Mouse (Mus musculus) Patski (cell line): Measurements from ENCODE around the gene 1700022I11Rik. TPM values are rescaled to one million over a fixed set of nuclear protein-coding genes. Genes with fewer than 3 reads are reported as not detected.
A peak's percentile ranks its signal among the peaks of the same experiment; 100 is the strongest.
"Not testable (repeated sequence)": the region's sequence is repeated elsewhere in the genome, so short reads cannot be mapped to it uniquely, and the experiment has no call there.

Experiments used
- ATAC-seq: fragments of 100-300 bp; one replicate; pipeline ENCODE4 v1.8.0; 2021
- CTCF ChIA-PET: fragments of 350-600 bp; sonication (Branson Sonifier 250); formaldehyde crosslinking; loops from one replicate; lab custom pipeline; 2022; ENCODE audit warnings: inconsistent platforms; lab: Charles Lee
- POLR2A ChIA-PET: fragments of 350-600 bp; sonication (Branson Sonifier 250); formaldehyde crosslinking; loops from one replicate; lab custom pipeline; 2022; ENCODE audit warnings: antibody characterized with exemption, inconsistent platforms; lab: Charles Lee
- DNase-seq: peaks from one replicate; pipeline ENCODE4 v3.0.0-alpha.2; 2011; ENCODE audit warnings: low read depth, low spot score
- H3K27me3 ChIP-seq: fragments of 371-371 bp; one replicate; pipeline ENCODE4 v1.5.1; 2021
- CTCF ChIP-seq: fragments of 100-300 bp; IDR thresholded peaks from one replicate; pipeline ENCODE4 v1.5.1; 2021
- in situ Hi-C: fragments of 300-500 bp; cut with MboI; formaldehyde crosslinking; loops from 3 replicates; pipeline ENCODE4 v1.11.1; 2018; ENCODE audit warnings: low pct_unique_long_range_greater_than_20kb, mixed read lengths
- polyA plus RNA-seq: library from polyadenylated mRNA; unstranded; gene quantifications from one replicate; pipeline ENCODE4 v1.2.3, GENCODE M21; 2021

The 1700022I11Rik gene
- polyA plus RNA-seq, 1 experiment from 2014 or later: not detected

- TF ChIP-seq CTCF: peak; percentile 68
- in situ Hi-C loops: loop anchor here (5.0 kb wide), 1 partner anchor 84 kb away; no protein-coding TSS in a partner anchor
- DNase-seq: no peak
- no peaks in the 10 kb centered on the region for H3K27me3 ChIP-seq
- CTCF ChIA-PET: interaction anchor here (0.8 to 3.1 kb wide), 6 partner anchors 10 to 83 kb away, joined by 3 to 25 read pairs (median 10); partner anchors contain the start of gene Dnajb5
- no peak for ATAC-seq
- POLR2A ChIA-PET: no interaction called here
Observed at GRCm38 (mm10) chr4:42961592-42961991, 7.8 kb upstream of the 1700022I11Rik start.

DNA sequence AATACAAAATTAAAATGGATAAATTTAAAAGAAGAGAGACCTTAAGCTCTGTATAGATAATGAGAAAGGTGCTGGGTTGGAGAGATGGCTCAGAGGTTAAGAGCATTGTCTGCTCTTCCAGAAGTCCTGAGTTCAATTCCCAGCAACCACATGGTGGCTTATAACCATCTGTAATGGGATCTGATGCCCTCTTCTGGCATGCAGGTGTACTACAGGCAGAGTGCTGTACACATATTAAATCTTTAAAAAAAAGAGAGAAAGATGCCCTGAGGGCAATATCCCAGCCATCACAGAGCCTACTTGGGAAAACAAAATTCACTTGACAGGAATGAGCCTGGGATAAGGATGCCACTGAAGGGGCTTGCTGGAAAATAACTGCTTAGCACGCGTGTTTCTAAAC lies 5.9 kb upstream of the 1700022I11Rik start:
- ATAC-seq (no peak), DNase-seq (no peak)
- CTCF ChIA-PET: interaction anchor here (1.2 to 3.1 kb wide), 7 partner anchors 9 to 21 kb away, joined by 3 to 25 read pairs (median 8); partner anchors contain the start of gene Dnajb5
- POLR2A ChIA-PET: no interaction called here
- TF ChIP-seq CTCF: peak; percentile 54
- in situ Hi-C loops: loop anchor here (5.0 kb wide), 1 partner anchor 86 kb away; no protein-coding TSS in a partner anchor
- H3K27me3 ChIP-seq: no peaks in the 10 kb centered on the region

- peak; percentile 47 for ATAC-seq
- ChIA-PET POLR2A (no interaction called here), CTCF (interaction anchor here (0.9 to 3.6 kb wide), 4 partner anchors 10 to 83 kb away, joined by 3 to 15 read pairs (median 6); no protein-coding TSS in a partner anchor)
- no peaks in the 10 kb centered on the region for H3K27me3 ChIP-seq
- in situ Hi-C loops: no loop called here
- DNase-seq: no peak
- TF ChIP-seq CTCF: peak; percentile 60
Observed at GRCm38 (mm10) chr4:42965039-42965719, 4.2 kb upstream of the 1700022I11Rik start.

DNA sequence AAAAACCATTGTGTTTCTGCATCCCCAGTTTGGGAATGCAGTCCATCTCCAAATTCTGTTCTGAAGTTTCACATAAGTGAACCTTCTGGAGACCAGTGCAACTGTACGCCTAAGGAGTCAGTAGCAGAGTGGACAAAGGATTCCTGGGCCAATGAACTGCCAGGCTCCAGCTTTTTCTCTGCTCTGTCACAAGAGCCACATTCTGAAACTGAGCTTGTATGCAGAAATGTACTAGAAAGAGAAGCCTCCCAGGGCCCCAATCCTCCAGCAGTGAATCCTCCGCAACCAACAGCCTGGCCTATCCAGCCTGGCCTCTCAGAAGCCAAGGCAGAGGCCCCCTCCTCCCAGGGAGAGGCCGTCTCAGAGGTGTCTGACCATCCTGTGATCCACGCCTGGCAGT lies 3.5 kb downstream of the 1700022I11Rik start:
- no peaks in the 10 kb centered on the region for H3K27me3 ChIP-seq
- POLR2A ChIA-PET: no interaction called here
- in situ Hi-C loops: no loop called here
- CTCF ChIA-PET: interaction anchor here (1.7 to 3.3 kb wide), 2 partner anchors 10 to 12 kb away, joined by 8 to 13 read pairs; no protein-coding TSS in a partner anchor
- TF ChIP-seq CTCF: no peak
- no peak for ATAC-seq
- DNase-seq: no peak

- H3K27me3 ChIP-seq: no peaks in the 10 kb centered on the region
- ChIA-PET CTCF (interaction anchor here (1.7 to 3.3 kb wide), 2 partner anchors 11 to 13 kb away, joined by 8 to 13 read pairs; no protein-coding TSS in a partner anchor), POLR2A (interaction anchor here (0.7 kb wide), 1 partner anchor 25 kb away, joined by 4 read pairs; no protein-coding TSS in a partner anchor)
- DNase-seq (no peak), ATAC-seq (no peak)
- no peak for TF ChIP-seq CTCF
- in situ Hi-C loops: no loop called here
Observed at GRCm38 (mm10) chr4:42973868-42974267, 4.5 kb downstream of the 1700022I11Rik start.

GRCm38 (mm10) chr4:42978062-42978461 lies 8.7 kb downstream of the 1700022I11Rik start:
- no peak for DNase-seq
- POLR2A ChIA-PET: interaction anchor here (0.8 kb wide), 1 partner anchor 42 kb away, joined by 3 read pairs; no protein-coding TSS in a partner anchor
- H3K27me3 ChIP-seq: no peaks in the 10 kb centered on the region
- in situ Hi-C loops: no loop called here
- TF ChIP-seq CTCF: peak; percentile 26
- ATAC-seq: no peak
- CTCF ChIA-PET: interaction anchor here (0.8 to 2.8 kb wide), 4 partner anchors 11 to 15 kb away, joined by 4 to 12 read pairs (median 6); no protein-coding TSS in a partner anchor

- in situ Hi-C loops, ATAC-seq, DNase-seq, H3K27me3 ChIP-seq, POLR2A ChIA-PET: not testable (repeated sequence)
- CTCF ChIA-PET: interaction anchor here (1.7 kb wide), 1 partner anchor 9 kb away, joined by 4 read pairs; no protein-coding TSS in a partner anchor
Observed at GRCm38 (mm10) chr4:42980467-42980866, 11.1 kb downstream of the 1700022I11Rik start.

DNA sequence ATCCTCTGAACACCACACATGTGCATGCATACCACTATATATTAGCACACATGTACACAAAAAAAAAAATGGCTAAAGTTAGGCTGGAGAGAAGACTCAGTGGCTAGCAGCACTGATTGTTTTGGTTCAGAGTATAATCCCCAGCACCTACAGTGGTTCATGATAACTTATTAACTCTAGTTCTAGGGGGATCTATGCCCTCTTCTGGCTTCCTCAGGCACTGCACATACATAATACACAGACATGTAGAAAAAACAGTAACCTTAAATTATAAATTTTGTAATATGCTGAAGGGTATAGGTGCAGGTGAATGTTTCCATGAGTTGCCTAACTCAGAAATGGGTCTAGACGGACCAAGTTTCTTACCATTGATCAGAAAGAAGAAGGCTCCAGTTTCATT lies 18.9 kb downstream of the 1700022I11Rik start:
- TF ChIP-seq CTCF: no peak
- DNase-seq (no peak), ATAC-seq (no peak)
- ChIA-PET CTCF (interaction anchor here (1.8 kb wide), 1 partner anchor 22 kb away, joined by 6 read pairs; no protein-coding TSS in a partner anchor), POLR2A (no interaction called here)
- in situ Hi-C loops: no loop called here
- no peaks in the 10 kb centered on the region for H3K27me3 ChIP-seq

- ChIA-PET CTCF (interaction anchor here (1.1 to 2.4 kb wide), 2 partner anchors 14 to 27 kb away, joined by 3 to 6 read pairs; partner anchors contain the start of gene Pigo), POLR2A (no interaction called here)
- TF ChIP-seq CTCF: no peak
- ATAC-seq (no peak), DNase-seq (no peak)
- in situ Hi-C loops: no loop called here
- no peaks in the 10 kb centered on the region for H3K27me3 ChIP-seq
Observed at GRCm38 (mm10) chr4:42998022-42998421, 28.6 kb downstream of the 1700022I11Rik start.

DNA sequence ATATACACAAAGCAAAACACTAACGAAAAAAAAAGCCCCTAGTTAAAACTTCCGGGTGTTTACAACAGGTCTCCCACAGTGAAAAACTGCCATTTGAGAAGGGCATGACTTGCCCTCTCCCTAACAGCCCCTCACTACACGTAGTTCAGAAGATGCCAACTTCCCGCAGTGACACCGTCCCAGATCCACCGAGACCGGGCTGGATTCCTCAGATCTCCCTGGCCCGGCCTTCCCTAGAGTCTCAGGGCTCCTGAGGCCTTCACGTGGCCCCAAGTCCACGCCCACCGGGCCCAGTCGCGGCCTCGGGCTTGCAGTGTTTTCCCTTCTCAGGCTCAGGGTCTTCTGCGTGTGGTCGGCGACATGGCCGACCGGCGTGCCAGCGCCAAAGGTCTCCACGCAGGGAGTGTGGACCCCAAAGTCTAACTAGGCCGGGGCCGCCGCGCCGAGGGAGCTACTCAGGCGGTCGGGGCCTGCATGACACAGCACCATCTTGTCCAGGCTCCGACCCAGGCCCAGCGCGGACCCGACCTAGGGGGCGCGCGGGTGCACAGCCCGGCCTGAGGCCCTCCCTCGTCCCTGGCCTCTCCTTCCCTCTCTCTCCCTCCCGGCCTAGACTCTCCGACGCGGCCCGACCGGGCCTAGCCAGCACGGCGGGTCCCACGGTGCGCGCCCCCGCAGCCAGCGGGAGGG lies 30.2 kb downstream of the 1700022I11Rik start:
- POLR2A ChIA-PET: interaction anchor here (0.8 to 1.1 kb wide), 2 partner anchors 26 to 493 kb away, joined by 4 to 6 read pairs; no protein-coding TSS in a partner anchor
- H3K27me3 ChIP-seq: no peaks in the 10 kb centered on the region
- peak; percentile 72 for TF ChIP-seq CTCF
- CTCF ChIA-PET: no interaction called here
- ATAC-seq (peak; percentile 46), DNase-seq (peak; percentile 43)
- in situ Hi-C loops: no loop called here

GRCm38 (mm10) chr4:43000141-43000986 lies 31.0 kb downstream of the 1700022I11Rik start, which contains the start of gene Vcp:
Gene Vcp (minus strand): TSS chr4:43000507.
- ATAC-seq (peak; percentile 97), DNase-seq (peak; percentile 96)
- ChIA-PET CTCF (interaction anchor here (1.4 kb wide), 1 partner anchor 25 kb away, joined by 4 read pairs; the partner anchor contains the start of gene Pigo), POLR2A (interaction anchor here (0.6 kb wide), 1 partner anchor 49 kb away, joined by 3 read pairs; no protein-coding TSS in a partner anchor)
- in situ Hi-C loops, H3K27me3 ChIP-seq: not testable (repeated sequence)
